Mouse (Mus musculus) heart, postnatal 0 days (tissue): ENCODE data around the gene Ncstn. TPM values are rescaled to one million over a fixed set of nuclear protein-coding genes. Genes with fewer than 3 reads are reported as not detected.

Experiments used
- ATAC-seq: fragments of 200-750 bp; cut with Nextera tagmentation; 2 replicates; pipeline ENCODE4 v1.8.0; 2017; ENCODE audit warnings: low read depth, moderate number of reproducible peaks, moderate library complexity; ENCODE audit not compliant: insufficient read depth
- DNase-seq: peaks from one replicate; pipeline ENCODE4 v3.0.0-alpha.2; 2016; ENCODE audit warnings: low spot score
- H3K27ac ChIP-seq: fragments of 300-500 bp; sonication (generic); 2 replicates; pipeline ENCODE4 v1.5.1; 2014; ENCODE audit warnings: low read depth, mild to moderate bottlenecking
- H3K27me3 ChIP-seq: fragments of 300-500 bp; sonication (generic); 2 replicates; pipeline ENCODE4 v1.6.1; 2014; ENCODE audit warnings: low read length, mixed read lengths; ENCODE audit not compliant: control insufficient read depth, insufficient read depth
- H3K36me3 ChIP-seq: fragments of 300-500 bp; sonication (generic); replicated peaks from 2 replicates; pipeline ENCODE4 v1.6.1; 2014; ENCODE audit warnings: low read length, mixed read lengths; ENCODE audit not compliant: control insufficient read depth, insufficient read depth
- H3K4me1 ChIP-seq: fragments of 300-500 bp; sonication (generic); 2 replicates; pipeline ENCODE4 v1.6.1; 2014; ENCODE audit warnings: antibody characterized with exemption; ENCODE audit not compliant: control insufficient read depth, insufficient read depth
- H3K4me2 ChIP-seq: fragments of 300-500 bp; sonication (generic); 2 replicates; pipeline ENCODE4 v1.6.1; 2014; ENCODE audit warnings: low read depth, mild to moderate bottlenecking, low read length, moderate library complexity
- H3K4me3 ChIP-seq: fragments of 300-500 bp; sonication (generic); 2 replicates; pipeline ENCODE4 v1.5.1; 2014; ENCODE audit warnings: low read depth, low read length
- H3K9ac ChIP-seq: fragments of 300-500 bp; sonication (generic); replicated peaks from 2 replicates; pipeline ENCODE4 v1.6.1; 2014; ENCODE audit warnings: low read depth, low read length, mixed read lengths
- H3K9me3 ChIP-seq: fragments of 300-500 bp; sonication (generic); replicated peaks from 2 replicates; pipeline ENCODE4 v1.6.1; 2016; ENCODE audit warnings: low read length; ENCODE audit not compliant: control insufficient read depth
- CTCF ChIP-seq: IDR thresholded peaks from 2 replicates; pipeline ENCODE4 v1.5.1; 2016; ENCODE audit warnings: antibody characterized with exemption, control low read depth, low read depth
- EP300 ChIP-seq: IDR thresholded peaks from 2 replicates; pipeline ENCODE4 v1.6.1; 2016; ENCODE audit warnings: antibody characterized with exemption, low read depth
- WGBS: fragments of 180-500 bp; shearing (Covaris S2); extraction: QIAGEN DNeasy Blood & Tissue Kit; methylation state at CpG from one replicate; pipeline ENCODE4 v1.1.7; 2014; 5-methylcytosine and 5-hydroxymethylcytosine counted together
- polyA plus RNA-seq: library from polyadenylated mRNA; unstranded; fragments of >200 nt; fragmentation: Nextera tagmentation; extraction: Ambion mirVana; gene quantifications from 2 replicates; pipeline ENCODE4 v1.2.1, GENCODE M21; 2015
- total RNA-seq: library from RNA; depleted of rRNA; stranded (reverse); fragments of >200 nt; gene quantifications from 2 replicates; pipeline ENCODE4 v1.2.3, GENCODE M21; 2014; ENCODE audit warnings: low replicate concordance; rRNA removed

Ncstn gene
- 53.4 and 87.3 TPM in 2 replicates for total RNA-seq
- 63.9 and 68.1 TPM in 2 replicates for polyA plus RNA-seq

GRCm38 (mm10) chr1:172082101-172082898 is at the start of gene Ncstn, which contains the start of gene Copa:
Gene Ncstn, minus strand, starts transcription at chr1:172082795.
Gene Copa, plus strand, starts transcription at chr1:172082529.
- TF ChIP-seq CTCF (peak; percentile 35), EP300 (no peak)
- DNase-seq (peak; percentile 94), ATAC-seq (peak; percentile 97)
- peak within 1 kb of the TSS; percentile 83 for H3K4me3 ChIP-seq
- H3K4me2 ChIP-seq, result peak within 1 kb of the TSS; percentile 70
- peak within 1 kb of the TSS; percentile 75 for H3K27ac ChIP-seq
- no peaks in the 10 kb centered on the region for H3K9me3 ChIP-seq
- H3K4me1 ChIP-seq, result peaks cover 16% of the 10 kb centered on the region
- H3K36me3 ChIP-seq, result peaks cover 24% of the 10 kb centered on the region
- peak within 1 kb of the TSS; percentile 89 for H3K9ac ChIP-seq
- under 1% methylated on average over 40 of the region's 40 CpGs for WGBS
- no peaks in the 10 kb centered on the region for H3K27me3 ChIP-seq

- DNase-seq (no peak), ATAC-seq (no peak; the same call in 1 of the 2 replicates)
- Histone ChIP-seq H3K4me3 (no peak overlapping the region), H3K4me1 (peaks cover 6% of the 10 kb centered on the region), H3K36me3 (peaks cover 82% of the 10 kb centered on the region), H3K9me3 (no peaks in the 10 kb centered on the region), H3K4me2 (no peak overlapping the region), H3K27me3 (no peaks in the 10 kb centered on the region), H3K27ac (peak overlapping the region; percentile 17; the same call in 1 of the 2 replicates), H3K9ac (no peak overlapping the region)
- 83% methylated on average over 7 of the region's 7 CpGs for WGBS
- TF ChIP-seq EP300 (no peak), CTCF (no peak)
These were observed 49.7 kb upstream of the Ncstn start for GRCm38 (mm10) chr1:172132319-172132718.

GRCm38 (mm10) chr1:172129780-172130179 is 47.2 kb upstream of the Ncstn start:
- Histone ChIP-seq H3K4me3 (no peak overlapping the region), H3K4me1 (peaks cover 7% of the 10 kb centered on the region), H3K27ac (no peak overlapping the region), H3K9ac (no peak overlapping the region), H3K36me3 (peaks cover 65% of the 10 kb centered on the region), H3K27me3 (no peaks in the 10 kb centered on the region), H3K4me2 (no peak overlapping the region), H3K9me3 (no peaks in the 10 kb centered on the region)
- ATAC-seq (no peak), DNase-seq (no peak)
- TF ChIP-seq EP300, result no peak
- TF ChIP-seq CTCF, result no peak
- 93% methylated on average over 5 of the region's 5 CpGs for WGBS

DNA sequence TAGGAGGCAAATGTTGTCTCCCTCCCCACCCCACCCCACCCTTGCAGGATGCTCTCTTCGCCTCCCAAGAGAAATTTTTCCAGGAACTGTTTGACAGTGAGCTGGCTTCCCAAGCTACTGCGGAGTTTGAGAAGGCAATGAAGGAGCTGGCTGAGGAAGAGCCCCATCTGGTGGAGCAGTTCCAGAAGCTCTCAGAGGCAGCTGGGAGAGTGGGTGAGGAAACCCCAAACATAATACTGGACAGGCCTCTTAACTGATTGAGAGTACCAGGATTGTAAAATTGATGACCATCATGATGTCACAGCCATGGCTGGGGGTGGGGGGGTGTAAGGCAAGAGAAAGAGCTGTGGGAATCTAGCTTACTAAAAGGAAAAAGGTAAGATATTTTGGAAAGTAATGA is 46.5 kb upstream of the Ncstn start:
- WGBS, result 52% methylated on average over 2 of the region's 2 CpGs
- Histone ChIP-seq H3K4me1 (peaks cover 7% of the 10 kb centered on the region), H3K36me3 (peaks cover 58% of the 10 kb centered on the region), H3K4me3 (no peak overlapping the region), H3K9ac (no peak overlapping the region), H3K4me2 (no peak overlapping the region), H3K27me3 (no peaks in the 10 kb centered on the region), H3K9me3 (no peaks in the 10 kb centered on the region), H3K27ac (no peak overlapping the region)
- TF ChIP-seq EP300, result no peak
- TF ChIP-seq CTCF, result peak; percentile 32
- ATAC-seq (no peak), DNase-seq (no peak)

- peaks cover 7% of the 10 kb centered on the region for H3K4me1 ChIP-seq
- 93% methylated on average over 15 of the region's 15 CpGs for WGBS
- H3K9me3 ChIP-seq, result no peaks in the 10 kb centered on the region
- peaks cover 53% of the 10 kb centered on the region for H3K36me3 ChIP-seq
- no peak overlapping the region for H3K4me3 ChIP-seq
- TF ChIP-seq EP300 (no peak), CTCF (no peak)
- ATAC-seq (no peak), DNase-seq (no peak)
- no peak overlapping the region for H3K4me2 ChIP-seq
- H3K27me3 ChIP-seq, result no peaks in the 10 kb centered on the region
- H3K9ac ChIP-seq, result no peak overlapping the region
- H3K27ac ChIP-seq, result no peak overlapping the region
These were observed 46.0 kb upstream of the Ncstn start for GRCm38 (mm10) chr1:172128563-172128962.
